Mouse (Mus musculus): Measurements from ENCODE around the gene Ccdc24. TPM values are rescaled to one million over a fixed set of nuclear protein-coding genes. Genes with fewer than 3 reads are reported as not detected.

The Ccdc24 gene
- polyA plus RNA-seq (2015; fragmentation: Nextera tagmentation; extraction: Ambion mirVana), result 0.62 and 1.6 TPM in 2 replicates

- WGBS, result 8% methylated on average over 14 of the region's 14 CpGs
- Histone ChIP-seq H3K4me1 (ENCODE audit: control insufficient read depth, insufficient read depth, low read length) (peaks cover 7% of the 10 kb centered on the region), H3K9ac (ENCODE audit: low read length) (peak within 1 kb of the TSS; percentile 40; the same call in 1 of the 2 replicates), H3K36me3 (ENCODE audit: control insufficient read depth, insufficient read depth, low read length) (peaks cover 4% of the 10 kb centered on the region; the same call in 1 of the 2 replicates), H3K4me2 (ENCODE audit: low read depth, low read length) (peak within 1 kb of the TSS; percentile 47), H3K9me3 (replicated peaks; ENCODE audit: control insufficient read depth, low read length) (no peaks in the 10 kb centered on the region), H3K27me3 (ENCODE audit: control insufficient read depth, insufficient read depth, low read length) (no peaks in the 10 kb centered on the region), H3K27ac (ENCODE audit: low read length) (no peak within 1 kb of the TSS), H3K4me3 (replicated peaks; ENCODE audit: low read length) (peak within 1 kb of the TSS; percentile 13)
- 0 out of 2 replicates have a peak, but pooled peaks have one; percentile 23 for ATAC-seq (ENCODE audit: insufficient read depth, low FRiP score)
Observed at GRCm38 (mm10) chr4:117872471-117872886, at the start of gene Ccdc24. TSS of gene Ccdc24 (minus strand) at chr4:117872557.

- H3K4me3 ChIP-seq (replicated peaks; ENCODE audit: low read length), result no peak overlapping the region
- no peaks in the 10 kb centered on the region for H3K27me3 ChIP-seq (ENCODE audit: control insufficient read depth, insufficient read depth, low read length)
- peaks cover 1% of the 10 kb centered on the region; the same call in 1 of the 2 replicates for H3K4me1 ChIP-seq (ENCODE audit: control insufficient read depth, insufficient read depth, low read length)
- H3K9me3 ChIP-seq (replicated peaks; ENCODE audit: control insufficient read depth, low read length), result no peaks in the 10 kb centered on the region
- 90% methylated on average over 2 of the region's 2 CpGs for WGBS
- H3K27ac ChIP-seq (ENCODE audit: low read length), result no peak overlapping the region
- H3K36me3 ChIP-seq (ENCODE audit: control insufficient read depth, insufficient read depth, low read length), result no peaks in the 10 kb centered on the region
- H3K4me2 ChIP-seq (ENCODE audit: low read depth, low read length), result no peak overlapping the region
- H3K9ac ChIP-seq (ENCODE audit: low read length), result no peak overlapping the region
- no peak for ATAC-seq (ENCODE audit: insufficient read depth, low FRiP score)
Observed at GRCm38 (mm10) chr4:117921358-117921757, 49.0 kb upstream of the Ccdc24 start.

- no peak overlapping the region for H3K4me3 ChIP-seq (replicated peaks; ENCODE audit: low read length)
- WGBS, result 58% methylated on average over 5 of the region's 5 CpGs
- H3K27me3 ChIP-seq (ENCODE audit: control insufficient read depth, insufficient read depth, low read length), result no peaks in the 10 kb centered on the region
- no peak overlapping the region for H3K4me2 ChIP-seq (ENCODE audit: low read depth, low read length)
- H3K36me3 ChIP-seq (ENCODE audit: control insufficient read depth, insufficient read depth, low read length), result no peaks in the 10 kb centered on the region
- no peak for ATAC-seq (ENCODE audit: insufficient read depth, low FRiP score)
- no peaks in the 10 kb centered on the region for H3K9me3 ChIP-seq (replicated peaks; ENCODE audit: control insufficient read depth, low read length)
- peaks cover 12% of the 10 kb centered on the region for H3K4me1 ChIP-seq (ENCODE audit: control insufficient read depth, insufficient read depth, low read length)
- H3K27ac ChIP-seq (ENCODE audit: low read length), result peak overlapping the region; percentile 10; the same call in 1 of the 2 replicates
- H3K9ac ChIP-seq (ENCODE audit: low read length), result no peak overlapping the region
Observed at GRCm38 (mm10) chr4:117918762-117919161, 46.4 kb upstream of the Ccdc24 start.

- no peak overlapping the region for H3K4me2 ChIP-seq (ENCODE audit: low read depth, low read length)
- H3K4me1 ChIP-seq (ENCODE audit: control insufficient read depth, insufficient read depth, low read length), result peaks cover 17% of the 10 kb centered on the region
- H3K27me3 ChIP-seq (ENCODE audit: control insufficient read depth, insufficient read depth, low read length), result no peaks in the 10 kb centered on the region
- no peak overlapping the region for H3K4me3 ChIP-seq (replicated peaks; ENCODE audit: low read length)
- no peak overlapping the region for H3K9ac ChIP-seq (ENCODE audit: low read length)
- H3K27ac ChIP-seq (ENCODE audit: low read length), result peak overlapping the region; percentile 66
- no peak for ATAC-seq (ENCODE audit: insufficient read depth, low FRiP score)
- WGBS, result 33% methylated on average over 3 of the region's 3 CpGs
- H3K36me3 ChIP-seq (ENCODE audit: control insufficient read depth, insufficient read depth, low read length), result no peaks in the 10 kb centered on the region
- H3K9me3 ChIP-seq (replicated peaks; ENCODE audit: control insufficient read depth, low read length), result no peaks in the 10 kb centered on the region
Observed at GRCm38 (mm10) chr4:117918261-117918660, 45.9 kb upstream of the Ccdc24 start.

- no peak for ATAC-seq (ENCODE audit: insufficient read depth, low FRiP score)
- peak overlapping the region; percentile 66 for H3K27ac ChIP-seq (ENCODE audit: low read length)
- H3K4me3 ChIP-seq (replicated peaks; ENCODE audit: low read length), result no peak overlapping the region
- H3K4me1 ChIP-seq (ENCODE audit: control insufficient read depth, insufficient read depth, low read length), result peaks cover 21% of the 10 kb centered on the region
- 79% methylated on average over 4 of the region's 4 CpGs for WGBS
- no peak overlapping the region for H3K9ac ChIP-seq (ENCODE audit: low read length)
- H3K4me2 ChIP-seq (ENCODE audit: low read depth, low read length), result no peak overlapping the region
- no peaks in the 10 kb centered on the region for H3K36me3 ChIP-seq (ENCODE audit: control insufficient read depth, insufficient read depth, low read length)
- H3K27me3 ChIP-seq (ENCODE audit: control insufficient read depth, insufficient read depth, low read length), result no peaks in the 10 kb centered on the region
- no peaks in the 10 kb centered on the region for H3K9me3 ChIP-seq (replicated peaks; ENCODE audit: control insufficient read depth, low read length)
Observed at GRCm38 (mm10) chr4:117917847-117918246, 45.5 kb upstream of the Ccdc24 start.

- Histone ChIP-seq H3K4me2 (ENCODE audit: low read depth, low read length) (no peak overlapping the region), H3K36me3 (ENCODE audit: control insufficient read depth, insufficient read depth, low read length) (no peaks in the 10 kb centered on the region), H3K9me3 (replicated peaks; ENCODE audit: control insufficient read depth, low read length) (no peaks in the 10 kb centered on the region), H3K27me3 (ENCODE audit: control insufficient read depth, insufficient read depth, low read length) (no peaks in the 10 kb centered on the region), H3K4me1 (ENCODE audit: control insufficient read depth, insufficient read depth, low read length) (peaks cover 23% of the 10 kb centered on the region), H3K9ac (ENCODE audit: low read length) (no peak overlapping the region), H3K4me3 (replicated peaks; ENCODE audit: low read length) (no peak overlapping the region), H3K27ac (ENCODE audit: low read length) (no peak overlapping the region)
- ATAC-seq (ENCODE audit: insufficient read depth, low FRiP score), result no peak
- 84% methylated on average over 4 of the region's 4 CpGs for WGBS
Observed at GRCm38 (mm10) chr4:117917402-117917801, 45.0 kb upstream of the Ccdc24 start.

- 49% methylated on average over 5 of the region's 5 CpGs for WGBS
- no peak overlapping the region for H3K4me3 ChIP-seq (replicated peaks; ENCODE audit: low read length)
Observed at GRCm38 (mm10) chr4:117916386-117916785, 44.0 kb upstream of the Ccdc24 start.

GRCm38 (mm10) chr4:117915489-117916105 lies 43.2 kb upstream of the Ccdc24 start:
- ATAC-seq (ENCODE audit: insufficient read depth, low FRiP score), result no peak
- peaks cover 23% of the 10 kb centered on the region for H3K4me1 ChIP-seq (ENCODE audit: control insufficient read depth, insufficient read depth, low read length)
- H3K36me3 ChIP-seq (ENCODE audit: control insufficient read depth, insufficient read depth, low read length), result no peaks in the 10 kb centered on the region
- peak overlapping the region; percentile 81; the same call in 1 of the 2 replicates for H3K27ac ChIP-seq (ENCODE audit: low read length)
- no peaks in the 10 kb centered on the region for H3K9me3 ChIP-seq (replicated peaks; ENCODE audit: control insufficient read depth, low read length)
- peak overlapping the region; percentile 82 for H3K9ac ChIP-seq (ENCODE audit: low read length)
- no peaks in the 10 kb centered on the region for H3K27me3 ChIP-seq (ENCODE audit: control insufficient read depth, insufficient read depth, low read length)
- H3K4me2 ChIP-seq (ENCODE audit: low read depth, low read length), result peak overlapping the region; percentile 99
- peak overlapping the region; percentile 65 for H3K4me3 ChIP-seq (replicated peaks; ENCODE audit: low read length)
- 4% methylated on average over 19 of the region's 19 CpGs for WGBS

More at GRCm38 (mm10) chr4:117916386-117916785, 44.0 kb upstream of the Ccdc24 start:
- no peak for ATAC-seq (ENCODE audit: insufficient read depth, low FRiP score)
- Histone ChIP-seq H3K9me3 (replicated peaks; ENCODE audit: control insufficient read depth, low read length) (no peaks in the 10 kb centered on the region), H3K27ac (ENCODE audit: low read length) (no peak overlapping the region), H3K4me2 (ENCODE audit: low read depth, low read length) (no peak overlapping the region), H3K27me3 (ENCODE audit: control insufficient read depth, insufficient read depth, low read length) (no peaks in the 10 kb centered on the region), H3K4me1 (ENCODE audit: control insufficient read depth, insufficient read depth, low read length) (peaks cover 23% of the 10 kb centered on the region), H3K36me3 (ENCODE audit: control insufficient read depth, insufficient read depth, low read length) (no peaks in the 10 kb centered on the region), H3K9ac (ENCODE audit: low read length) (no peak overlapping the region)

- under 1% methylated on average over 61 of the region's 61 CpGs for WGBS
- Histone ChIP-seq H3K27ac (ENCODE audit: low read length) (peak within 1 kb of the TSS; percentile 81), H3K36me3 (ENCODE audit: control insufficient read depth, insufficient read depth, low read length) (no peaks in the 10 kb centered on the region), H3K27me3 (ENCODE audit: control insufficient read depth, insufficient read depth, low read length) (no peaks in the 10 kb centered on the region), H3K9me3 (replicated peaks; ENCODE audit: control insufficient read depth, low read length) (no peaks in the 10 kb centered on the region), H3K4me1 (ENCODE audit: control insufficient read depth, insufficient read depth, low read length) (peaks cover 23% of the 10 kb centered on the region), H3K4me3 (replicated peaks; ENCODE audit: low read length) (peak within 1 kb of the TSS; percentile 65), H3K9ac (ENCODE audit: low read length) (peak within 1 kb of the TSS; percentile 82), H3K4me2 (ENCODE audit: low read depth, low read length) (peak within 1 kb of the TSS; percentile 99)
- peak; percentile 92 for ATAC-seq (ENCODE audit: insufficient read depth, low FRiP score)
Observed at GRCm38 (mm10) chr4:117914591-117915442, 42.5 kb upstream of the Ccdc24 start, which contains the start of gene Ipo13. TSS of gene Ipo13 (minus strand) at chr4:117914999.
